Mouse (Mus musculus) heart, embryonic 15.5 days (tissue): Measurements from ENCODE around the gene Ndufa13. TPM values are rescaled to one million over a fixed set of nuclear protein-coding genes. Genes with fewer than 3 reads are reported as not detected.

ENCODE experiments used
- ATAC-seq: fragments of 200-750 bp; cut with Nextera tagmentation; replicated peaks from 2 replicates; pipeline ENCODE4 v1.8.0; 2017; ENCODE audit warnings: low read depth, moderate TSS enrichment; ENCODE audit not compliant: insufficient number of reproducible peaks, insufficient read depth, low FRiP score
- H3K27ac ChIP-seq: fragments of 300-500 bp; sonication (generic); 2 replicates; pipeline ENCODE4 v1.5.1; 2015; ENCODE audit warnings: mild to moderate bottlenecking, inconsistent platforms
- H3K27me3 ChIP-seq: fragments of 300-500 bp; sonication (generic); 2 replicates; pipeline ENCODE4 v1.6.1; 2015; ENCODE audit warnings: inconsistent platforms
- H3K36me3 ChIP-seq: fragments of 300-500 bp; sonication (generic); 2 replicates; pipeline ENCODE4 v1.6.1; 2015; ENCODE audit warnings: mild to moderate bottlenecking, inconsistent platforms
- H3K4me1 ChIP-seq: fragments of 300-500 bp; sonication (generic); replicated peaks from 2 replicates; pipeline ENCODE4 v1.6.1; 2015; ENCODE audit warnings: inconsistent platforms
- H3K4me2 ChIP-seq: fragments of 300-500 bp; sonication (generic); 2 replicates; pipeline ENCODE4 v1.6.1; 2015; ENCODE audit warnings: inconsistent platforms, mild to moderate bottlenecking, moderate library complexity
- H3K4me3 ChIP-seq: fragments of 300-500 bp; sonication (generic); 2 replicates; pipeline ENCODE4 v1.5.1; 2015; ENCODE audit warnings: mild to moderate bottlenecking, inconsistent platforms
- H3K9ac ChIP-seq: fragments of 300-500 bp; sonication (generic); 2 replicates; pipeline ENCODE4 v1.6.1; 2015; ENCODE audit warnings: mild to moderate bottlenecking, inconsistent platforms
- H3K9me3 ChIP-seq: fragments of 300-500 bp; sonication (generic); replicated peaks from 2 replicates; pipeline ENCODE4 v1.6.1; 2016; ENCODE audit warnings: inconsistent platforms
- WGBS: fragments of 180-500 bp; shearing (Covaris S2); methylation state at CpG from one replicate; pipeline ENCODE4 v1.1.7; 2015; ENCODE audit warnings: mixed read lengths; 5-methylcytosine and 5-hydroxymethylcytosine counted together
- polyA plus RNA-seq: library from polyadenylated mRNA; unstranded; fragments of >200 nt; fragmentation: Nextera tagmentation; extraction: Ambion mirVana; gene quantifications from 2 replicates; pipeline ENCODE4 v1.2.1, GENCODE M21; 2015

The Ndufa13 gene
- polyA plus RNA-seq, 1 experiment from 2014 or later = 390 TPM

DNA sequence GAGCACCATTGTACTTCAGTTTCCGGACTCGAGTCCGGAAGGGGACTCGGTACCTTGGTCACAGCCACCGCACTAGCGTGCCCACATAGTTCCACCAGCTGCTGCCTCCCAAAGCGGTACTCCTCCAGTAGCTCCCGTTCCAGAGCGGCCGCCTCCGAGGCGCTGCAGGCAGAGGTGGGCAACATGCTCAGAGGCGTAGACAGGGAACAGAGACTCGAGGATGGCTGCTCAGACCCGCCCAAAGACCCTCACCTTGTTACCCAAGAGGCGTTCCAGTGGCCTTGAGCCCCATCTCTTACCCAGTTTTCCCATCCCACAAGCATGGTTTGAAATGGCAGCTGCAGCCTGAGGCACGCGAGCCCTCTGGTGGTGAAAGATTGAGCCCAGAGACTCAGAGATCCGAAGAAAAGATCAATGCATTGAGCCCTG is 11.5 kb downstream of the Ndufa13 start:
- H3K27me3 ChIP-seq = peaks cover 50% of the 10 kb centered on the region
- H3K36me3 ChIP-seq = peaks cover 16% of the 10 kb centered on the region
- H3K9ac ChIP-seq = no peak overlapping the region
- no peak overlapping the region for H3K27ac ChIP-seq
- peaks cover 63% of the 10 kb centered on the region for H3K4me1 ChIP-seq
- WGBS = 40% methylated on average over 19 of the region's 19 CpGs
- no peak overlapping the region for H3K4me3 ChIP-seq
- H3K4me2 ChIP-seq = no peak overlapping the region
- no peaks in the 10 kb centered on the region for H3K9me3 ChIP-seq
- no peak for ATAC-seq

DNA sequence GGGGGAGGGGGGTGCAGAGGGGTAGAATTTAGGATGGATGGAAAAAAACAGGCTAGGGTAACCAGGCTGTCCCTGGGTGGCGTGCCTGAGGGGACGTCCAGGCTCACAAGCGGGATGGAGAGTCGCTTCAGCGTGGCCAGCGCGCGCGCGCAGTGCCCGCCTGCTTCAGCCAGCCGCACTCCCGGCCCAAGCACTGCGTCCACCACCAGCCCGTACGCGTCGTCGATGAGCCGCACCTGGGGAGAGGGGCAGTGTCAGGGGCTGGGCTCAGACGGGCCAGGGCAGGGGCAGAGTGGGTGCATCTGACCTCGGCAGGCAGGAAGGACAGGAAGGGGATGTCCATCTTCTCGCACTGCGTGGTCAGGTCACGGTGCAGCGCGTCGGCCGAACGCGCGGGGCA is 13.5 kb downstream of the Ndufa13 start:
- H3K27ac ChIP-seq = no peak overlapping the region

DNA sequence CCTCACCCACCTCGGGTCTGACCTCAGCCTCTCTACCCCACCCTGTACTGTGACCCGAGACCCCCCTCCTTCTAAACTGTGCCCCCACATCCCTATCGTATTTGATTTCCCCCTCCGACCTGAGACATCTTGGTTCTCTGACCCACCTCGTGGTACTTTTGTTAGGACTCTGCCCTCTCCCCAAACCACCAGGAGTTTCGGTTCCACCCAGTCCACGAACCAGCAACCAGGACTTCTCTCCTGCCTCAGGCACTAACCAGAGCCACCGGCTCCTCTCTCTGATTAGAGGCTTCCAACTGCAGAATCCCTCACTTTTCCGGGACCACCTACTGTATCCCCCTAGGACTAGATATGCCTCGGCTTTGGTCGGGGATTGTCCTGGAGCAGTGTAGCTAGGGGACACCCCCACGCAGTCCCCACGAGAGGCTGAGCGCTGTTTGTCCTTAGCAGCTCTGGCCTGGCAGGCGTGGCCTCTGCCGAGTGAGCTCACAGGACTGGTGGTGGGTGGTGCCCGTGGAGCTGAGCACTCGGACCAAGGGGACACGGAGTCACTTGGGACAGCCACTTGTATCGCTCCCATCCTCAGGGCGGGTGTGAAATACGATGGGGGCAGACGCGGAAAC is 14.0 kb downstream of the Ndufa13 start:
- H3K27me3 ChIP-seq = peaks cover 75% of the 10 kb centered on the region
- peaks cover 7% of the 10 kb centered on the region; the same call in 1 of the 2 replicates for H3K36me3 ChIP-seq
- no peaks in the 10 kb centered on the region for H3K9me3 ChIP-seq
- peaks cover 42% of the 10 kb centered on the region for H3K4me1 ChIP-seq
- no peak overlapping the region for H3K27ac ChIP-seq
- 7% methylated on average over 24 of the region's 24 CpGs for WGBS
- peak overlapping the region; percentile 37 for H3K4me3 ChIP-seq
- ATAC-seq = no peak
- peak overlapping the region; percentile 6; the same call in 1 of the 2 replicates for H3K9ac ChIP-seq
- H3K4me2 ChIP-seq = peak overlapping the region; percentile 63

More for the DNA sequence above, 13.5 kb downstream of the Ndufa13 start:
- H3K27me3 ChIP-seq = peaks cover 70% of the 10 kb centered on the region
- 0 out of 2 replicates have a peak overlapping the region, but pooled peaks have one; percentile 21 for H3K9ac ChIP-seq
- H3K4me2 ChIP-seq = peak overlapping the region; percentile 63
- H3K4me3 ChIP-seq = peak overlapping the region; percentile 37
- no peak for ATAC-seq
- 6% methylated on average over 32 of the region's 32 CpGs for WGBS
- H3K4me1 ChIP-seq = peaks cover 47% of the 10 kb centered on the region
- peaks cover 13% of the 10 kb centered on the region for H3K36me3 ChIP-seq
- H3K9me3 ChIP-seq = no peaks in the 10 kb centered on the region

DNA sequence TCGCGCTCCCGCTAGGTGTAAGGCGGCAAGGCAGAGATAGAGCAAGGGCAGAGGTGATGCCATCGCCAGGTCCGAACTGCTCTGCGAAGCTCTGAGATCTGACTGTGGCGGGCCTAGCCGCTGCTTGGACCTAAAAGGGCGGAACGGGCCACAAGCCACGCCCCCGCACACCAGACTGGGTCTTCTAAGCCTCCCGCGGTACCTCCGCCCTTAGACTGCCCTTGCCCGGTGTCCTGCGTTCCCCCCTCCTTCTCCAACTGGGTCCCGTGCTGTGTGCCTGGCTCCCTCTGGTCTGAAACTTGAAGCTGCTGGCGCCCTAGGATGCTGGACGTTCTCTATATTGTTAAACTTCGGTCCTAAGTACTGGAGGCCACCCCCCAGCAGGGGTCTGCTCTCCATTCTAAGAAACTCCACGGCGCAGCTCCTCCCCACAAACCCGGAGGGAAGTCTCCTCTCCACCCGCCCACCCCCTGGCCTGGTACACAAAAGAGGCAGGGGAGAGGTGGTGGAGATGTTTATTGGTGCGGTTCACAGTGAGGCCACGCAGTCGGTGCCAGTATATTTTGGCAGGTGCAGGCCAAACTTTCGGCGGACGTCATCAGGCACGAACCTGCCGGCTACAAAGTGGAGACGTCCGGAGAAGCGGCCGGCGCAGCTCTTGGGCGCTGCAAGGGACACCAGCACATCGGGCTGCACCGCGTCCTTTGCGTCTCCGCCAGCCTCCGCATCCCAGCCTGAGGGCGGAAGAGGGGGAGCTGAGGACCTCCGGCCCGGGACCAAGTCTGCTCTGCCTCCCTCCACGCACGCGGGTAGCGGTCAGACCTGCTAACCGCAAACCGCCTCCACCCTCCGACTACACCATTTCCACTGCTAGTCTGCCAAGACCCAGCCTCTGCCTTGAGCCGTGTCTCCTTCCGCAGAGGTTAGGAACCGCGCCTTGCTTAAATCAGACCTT is 14.8 kb downstream of the Ndufa13 start, which contains the start of gene Cilp2:
Gene Cilp2 (minus strand): TSS at position 399 of the 955 bp plus-strand sequence.
- Histone ChIP-seq H3K9ac (peak within 1 kb of the TSS; percentile 6; the same call in 1 of the 2 replicates), H3K4me2 (peak within 1 kb of the TSS; percentile 63), H3K4me1 (peaks cover 43% of the 10 kb centered on the region), H3K27me3 (peaks cover 83% of the 10 kb centered on the region), H3K4me3 (peak within 1 kb of the TSS; percentile 37), H3K27ac (no peak within 1 kb of the TSS), H3K36me3 (no peaks in the 10 kb centered on the region), H3K9me3 (no peaks in the 10 kb centered on the region)
- peak; percentile 25; the same call in 1 of the 2 replicates for ATAC-seq
- 1% methylated on average over 59 of the region's 60 CpGs for WGBS

DNA sequence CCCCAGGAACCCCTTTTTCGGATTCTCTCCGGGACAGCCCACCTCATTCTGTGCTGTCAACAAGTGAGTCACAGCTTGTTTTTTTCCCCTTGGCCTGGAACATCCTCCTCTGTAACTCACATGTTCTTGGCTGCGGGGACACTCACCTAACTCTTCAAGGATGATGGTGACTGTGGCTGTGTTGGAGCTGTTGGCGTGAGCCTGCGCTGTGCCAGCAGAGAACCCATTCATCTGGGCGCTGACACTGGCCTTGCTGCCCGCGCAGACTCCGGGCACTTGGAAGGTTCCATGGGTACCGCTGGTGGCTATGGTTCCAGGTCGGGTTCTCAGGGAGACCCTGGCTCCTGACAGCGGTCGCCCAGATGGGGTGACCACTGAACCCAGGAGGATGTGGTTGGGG is 18.2 kb downstream of the Ndufa13 start:
- Histone ChIP-seq H3K4me2 (no peak overlapping the region), H3K9ac (no peak overlapping the region), H3K9me3 (no peaks in the 10 kb centered on the region), H3K27me3 (peaks cover 100% of the 10 kb centered on the region), H3K4me3 (no peak overlapping the region), H3K36me3 (no peaks in the 10 kb centered on the region), H3K4me1 (peaks cover 52% of the 10 kb centered on the region), H3K27ac (no peak overlapping the region)
- 59% methylated on average over 13 of the region's 13 CpGs for WGBS
- ATAC-seq = no peak

DNA sequence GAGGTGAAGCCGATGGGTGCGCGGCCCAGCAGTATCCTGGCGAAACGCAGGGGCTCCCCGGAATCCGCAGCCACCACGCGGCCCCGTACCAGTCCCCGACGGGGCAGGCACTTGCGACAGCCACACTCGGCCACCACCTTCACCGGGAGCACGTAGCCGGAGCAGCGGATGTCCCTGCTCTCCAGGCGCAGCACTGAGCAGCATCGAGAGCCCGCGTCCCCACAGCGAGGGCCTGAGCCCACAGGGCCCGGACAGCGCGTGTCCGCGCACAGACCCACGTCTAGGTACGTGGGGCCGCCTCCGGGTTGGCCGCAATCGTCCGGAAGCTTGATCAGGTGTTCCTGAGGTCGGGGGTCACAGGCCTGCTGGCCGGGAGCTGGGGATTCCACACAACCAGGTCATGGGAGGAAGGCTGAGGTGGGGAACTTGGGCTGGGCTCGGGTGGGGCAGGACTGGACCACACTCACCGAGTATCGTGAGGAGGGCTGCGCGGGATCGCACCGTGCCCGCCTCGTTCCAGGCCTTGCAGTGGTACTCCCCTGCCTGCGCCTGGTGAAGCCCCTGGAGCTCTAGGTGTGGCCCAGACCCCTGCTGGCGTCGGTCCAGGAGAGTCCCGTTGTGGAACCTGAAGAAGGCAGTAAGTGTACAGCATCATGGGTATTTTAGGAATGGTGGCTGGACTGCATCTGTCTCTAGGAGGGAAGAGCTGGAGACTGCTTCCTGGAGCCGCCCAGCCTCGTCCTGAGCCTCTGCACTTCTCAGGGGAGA is 19.3 kb downstream of the Ndufa13 start:
- Histone ChIP-seq H3K27me3 (peaks cover 98% of the 10 kb centered on the region), H3K4me1 (peaks cover 41% of the 10 kb centered on the region), H3K4me2 (peak overlapping the region; percentile 64; the same call in 1 of the 2 replicates), H3K27ac (no peak overlapping the region), H3K9ac (no peak overlapping the region), H3K4me3 (peak overlapping the region; percentile 49), H3K36me3 (no peaks in the 10 kb centered on the region), H3K9me3 (no peaks in the 10 kb centered on the region)
- no peak for ATAC-seq
- WGBS = 20% methylated on average over 52 of the region's 52 CpGs

DNA sequence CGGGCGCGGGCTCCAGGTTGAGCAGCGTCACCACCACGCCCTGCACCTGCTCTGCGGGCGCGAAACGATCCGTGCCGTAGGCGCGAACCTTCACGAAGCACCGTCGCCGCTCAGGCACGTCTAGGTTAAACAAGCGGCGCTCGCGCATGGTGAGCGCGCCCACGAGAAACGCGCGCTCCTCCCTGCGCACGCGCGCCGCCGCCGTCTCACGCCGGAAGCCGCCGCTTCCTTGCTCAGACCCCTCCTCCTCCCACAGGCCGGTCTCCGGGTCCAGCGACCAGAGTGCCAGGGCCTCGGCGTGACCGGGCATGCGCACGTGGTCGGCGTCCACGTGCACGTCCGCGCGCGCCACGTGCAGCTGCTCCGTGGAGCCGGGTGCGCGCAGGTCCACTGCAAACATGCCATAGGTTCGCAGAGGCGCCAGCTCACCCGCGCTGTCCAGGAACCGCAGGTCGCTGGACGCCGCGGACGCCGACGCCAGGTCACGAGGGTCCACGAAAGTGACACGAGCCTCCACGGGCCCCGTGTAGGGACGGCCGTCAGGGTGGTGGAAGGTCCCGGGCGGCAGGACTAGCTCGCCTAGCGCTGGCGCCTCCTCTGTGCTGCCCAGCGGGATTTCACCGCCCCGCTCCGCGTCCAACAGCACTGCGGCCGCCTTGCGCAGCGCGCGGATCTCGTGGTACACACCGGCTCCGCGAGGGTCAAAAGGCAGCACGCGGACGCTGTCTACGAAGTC is 20.2 kb downstream of the Ndufa13 start:
- Histone ChIP-seq H3K9ac (peak overlapping the region; percentile 48), H3K36me3 (no peaks in the 10 kb centered on the region), H3K27ac (no peak overlapping the region), H3K4me1 (peaks cover 33% of the 10 kb centered on the region), H3K4me2 (peak overlapping the region; percentile 64), H3K9me3 (no peaks in the 10 kb centered on the region), H3K27me3 (peaks cover 97% of the 10 kb centered on the region), H3K4me3 (peak overlapping the region; percentile 49)
- 8% methylated on average over 101 of the region's 103 CpGs for WGBS
- ATAC-seq = no peak

DNA sequence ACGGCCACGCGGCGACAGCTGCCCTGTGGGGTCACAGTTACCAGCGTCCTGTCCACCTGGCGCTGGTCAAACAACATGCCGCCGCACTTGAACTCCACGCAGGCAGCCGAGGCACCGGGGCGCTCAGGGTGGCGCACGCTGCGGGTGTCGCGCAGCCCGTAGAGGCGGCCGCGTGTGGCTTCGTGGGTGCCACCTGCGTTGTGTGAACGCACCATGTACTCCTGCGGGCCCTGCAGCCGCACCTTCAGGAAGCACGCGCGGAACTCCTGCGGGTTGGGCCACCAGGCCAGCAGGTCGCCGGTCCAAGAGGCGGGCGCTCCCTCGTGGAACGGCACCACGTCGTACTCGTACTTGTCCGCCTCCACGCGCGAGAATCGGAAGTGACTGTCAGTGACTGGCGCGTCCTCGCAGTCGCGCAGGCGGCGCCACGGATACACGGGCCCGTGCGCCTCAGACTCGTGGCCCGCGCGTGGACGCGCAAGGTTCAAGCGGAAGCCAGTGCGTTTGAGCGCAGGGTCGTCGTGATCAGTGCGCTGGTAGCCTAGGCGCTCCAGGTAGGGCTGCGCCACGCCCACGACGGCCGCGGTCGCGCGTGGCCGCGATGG is 21.0 kb downstream of the Ndufa13 start:
- H3K36me3 ChIP-seq = no peaks in the 10 kb centered on the region
- 16% methylated on average over 79 of the region's 79 CpGs for WGBS
- H3K4me1 ChIP-seq = peaks cover 24% of the 10 kb centered on the region
- ATAC-seq = no peak
- no peak overlapping the region for H3K27ac ChIP-seq
- peak overlapping the region; percentile 49 for H3K4me3 ChIP-seq
- H3K9me3 ChIP-seq = no peaks in the 10 kb centered on the region
- H3K9ac ChIP-seq = peak overlapping the region; percentile 48; the same call in 1 of the 2 replicates
- peak overlapping the region; percentile 64 for H3K4me2 ChIP-seq
- H3K27me3 ChIP-seq = peaks cover 93% of the 10 kb centered on the region

DNA sequence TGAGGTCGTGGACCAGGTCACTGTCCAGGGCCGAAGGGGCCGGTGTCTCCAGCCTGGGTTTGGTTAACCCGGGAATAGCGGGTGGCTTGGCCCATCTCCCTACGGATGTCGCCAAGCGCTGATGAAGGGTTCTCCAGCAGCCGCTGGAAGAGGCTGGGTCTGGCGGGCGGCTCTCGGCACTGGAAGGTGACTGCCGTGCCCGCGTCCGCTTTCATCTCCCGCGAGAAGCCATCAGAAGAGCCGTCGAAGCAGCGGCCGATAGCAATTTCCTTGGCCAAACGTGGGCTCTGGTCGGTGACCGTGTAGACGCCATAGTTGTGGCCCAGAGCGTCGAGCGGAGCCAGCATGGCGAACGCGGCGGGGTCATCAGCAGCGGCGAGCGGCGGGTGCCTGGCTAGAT is 21.5 kb downstream of the Ndufa13 start:
- WGBS = 12% methylated on average over 37 of the region's 37 CpGs
- Histone ChIP-seq H3K36me3 (no peaks in the 10 kb centered on the region), H3K4me2 (peak overlapping the region; percentile 64), H3K27me3 (peaks cover 88% of the 10 kb centered on the region), H3K27ac (no peak overlapping the region), H3K9me3 (no peaks in the 10 kb centered on the region), H3K9ac (no peak overlapping the region), H3K4me3 (peak overlapping the region; percentile 49), H3K4me1 (peaks cover 20% of the 10 kb centered on the region)
- ATAC-seq = no peak

DNA sequence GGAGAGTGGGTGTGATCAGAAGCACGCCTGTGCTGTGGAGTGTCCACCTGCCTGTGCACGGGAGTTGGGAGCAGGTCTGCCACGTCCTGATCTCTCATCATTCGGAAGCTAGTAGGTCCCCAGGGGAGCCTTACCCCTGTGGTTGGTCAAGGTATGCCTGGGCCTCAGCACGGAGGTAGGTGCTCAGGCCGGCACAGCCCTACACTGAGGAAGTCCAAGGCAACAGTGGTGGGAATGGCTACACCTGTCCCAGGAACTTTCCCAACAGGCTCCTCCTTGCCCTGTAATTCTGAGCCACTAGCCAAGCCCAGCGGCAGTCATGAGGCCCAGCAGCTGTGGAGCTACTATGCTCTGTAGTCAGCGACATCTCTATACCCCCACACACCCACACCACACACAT is 22.7 kb downstream of the Ndufa13 start:
- Histone ChIP-seq H3K4me2 (no peak overlapping the region), H3K9me3 (no peaks in the 10 kb centered on the region), H3K36me3 (no peaks in the 10 kb centered on the region), H3K27ac (no peak overlapping the region), H3K4me1 (peaks cover 18% of the 10 kb centered on the region), H3K9ac (no peak overlapping the region), H3K4me3 (no peak overlapping the region), H3K27me3 (peaks cover 77% of the 10 kb centered on the region)
- no peak for ATAC-seq
- 64% methylated on average over 8 of the region's 8 CpGs for WGBS
